Mouse (Mus musculus) left cerebral cortex, adult 18-20 months (tissue): ENCODE results near the gene Iqch. TPM values are rescaled to one million over a fixed set of nuclear protein-coding genes. Genes with fewer than 3 reads are reported as not detected.
"Not testable (repeated sequence)": the region's sequence is repeated elsewhere in the genome, so short reads cannot be mapped to it uniquely, and the experiment has no call there.

ENCODE experiments used
- DNase-seq, 2 experiments: peaks; one replicate each; pipeline ENCODE4 v3.0.0; 2021 to 2022; ENCODE audit warnings: low spot score in 2 of 2, mixed read lengths in 1 of 2
- total RNA-seq, 2 experiments: library from RNA; stranded (reverse); gene quantifications; 2 replicates each; pipeline ENCODE4 v1.2.3; 2021

Iqch gene
- total RNA-seq, 2 experiments from 2014 or later = not detected

GRCm38 (mm10) chr9:63568314-63568713 lies 34.0 kb downstream of the Iqch start:
- no peak for DNase-seq

DNA sequence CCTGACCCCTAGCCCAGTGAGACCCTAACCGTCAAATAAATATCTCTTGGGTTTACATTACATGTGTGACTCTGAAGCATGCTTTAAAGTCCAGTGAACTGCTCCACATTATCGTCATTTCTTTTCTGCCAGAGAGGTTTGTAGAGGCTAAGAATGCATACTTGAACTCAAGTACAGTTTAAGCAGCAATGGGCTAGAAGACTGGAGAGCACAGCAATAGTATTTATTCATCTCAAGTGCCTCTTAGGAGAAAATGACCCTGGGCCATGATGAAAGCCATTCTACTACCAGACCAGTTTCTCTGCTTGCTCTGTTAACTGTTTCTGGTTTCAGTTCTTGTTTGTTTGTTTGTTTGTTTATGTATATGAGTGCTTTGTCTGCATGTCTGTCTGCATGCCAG lies 38.9 kb downstream of the Iqch start:
- no peak for DNase-seq

DNA sequence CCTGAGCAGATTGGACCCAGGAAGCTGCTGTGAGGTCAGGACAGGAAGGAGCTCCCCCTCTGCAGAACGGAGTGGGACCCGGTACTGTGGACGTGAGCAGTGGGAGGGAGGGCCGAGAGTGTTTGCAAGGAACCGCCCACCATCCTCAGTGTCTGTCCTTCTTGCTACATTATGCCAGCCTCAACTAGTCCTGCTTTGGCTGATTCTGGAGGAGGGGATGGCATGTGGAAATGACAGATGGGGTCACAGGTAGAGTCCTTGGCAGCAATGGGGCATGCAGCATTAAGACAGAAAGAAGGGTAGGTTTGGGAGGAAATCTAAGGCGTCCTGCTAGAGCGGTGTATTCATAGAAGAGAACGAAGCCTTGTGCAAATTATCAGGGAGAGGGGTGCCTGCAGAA lies 40.4 kb downstream of the Iqch start:
- DNase-seq = no peak

GRCm38 (mm10) chr9:63556933-63557332 lies 45.4 kb downstream of the Iqch start:
- no peak for DNase-seq

- no peak for DNase-seq
Observed at GRCm38 (mm10) chr9:63556316-63556715, 46.0 kb downstream of the Iqch start.

- no peak for DNase-seq
Observed at GRCm38 (mm10) chr9:63555460-63555990, 46.8 kb downstream of the Iqch start.

- DNase-seq = no peak
Observed at GRCm38 (mm10) chr9:63553628-63554027, 48.7 kb downstream of the Iqch start.

DNA sequence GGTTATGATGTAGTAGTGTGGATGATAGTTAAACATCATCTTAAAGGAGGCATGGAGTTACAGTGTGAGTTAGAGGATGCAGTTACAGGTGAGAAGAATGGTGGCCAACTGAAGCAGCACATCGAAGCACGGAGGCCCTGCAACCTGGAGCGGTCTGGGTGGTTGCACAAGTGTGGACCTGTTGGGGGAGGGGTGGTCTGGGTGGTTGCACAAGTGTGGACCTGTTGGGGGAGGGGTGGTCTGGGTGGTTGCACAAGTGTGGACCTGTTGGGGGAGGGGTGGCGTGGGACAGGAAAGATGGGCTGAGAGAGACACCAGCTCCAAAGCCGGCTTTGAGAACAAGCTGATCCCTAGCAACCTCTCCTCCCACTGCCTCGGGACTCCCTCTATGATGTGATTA lies 51.6 kb downstream of the Iqch start:
- not testable (repeated sequence) for DNase-seq

DNA sequence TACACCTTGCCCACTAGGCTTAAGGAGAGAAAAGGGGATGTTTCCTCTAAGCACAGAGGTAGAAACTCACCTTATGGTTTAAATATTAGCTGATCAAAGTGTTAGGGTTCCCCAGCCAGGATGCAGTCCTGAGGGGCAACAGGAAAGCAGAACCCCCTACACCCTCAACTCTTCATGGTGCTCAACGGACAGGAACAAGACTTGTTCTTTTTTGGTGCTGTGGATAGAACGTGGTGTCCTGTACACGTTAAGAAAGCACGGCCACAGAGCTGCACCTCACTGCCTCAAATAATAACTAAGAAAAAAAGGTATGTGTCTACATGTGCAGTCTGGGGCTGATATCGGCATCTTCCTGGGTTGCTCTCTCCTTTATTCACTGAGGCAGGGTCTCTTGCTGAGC lies 53.3 kb downstream of the Iqch start:
- DNase-seq = no peak

- no peak for DNase-seq
Observed at GRCm38 (mm10) chr9:63541926-63542325, 60.4 kb downstream of the Iqch start.

- DNase-seq = no peak
Observed at GRCm38 (mm10) chr9:63541301-63541700, 61.0 kb downstream of the Iqch start.

DNA sequence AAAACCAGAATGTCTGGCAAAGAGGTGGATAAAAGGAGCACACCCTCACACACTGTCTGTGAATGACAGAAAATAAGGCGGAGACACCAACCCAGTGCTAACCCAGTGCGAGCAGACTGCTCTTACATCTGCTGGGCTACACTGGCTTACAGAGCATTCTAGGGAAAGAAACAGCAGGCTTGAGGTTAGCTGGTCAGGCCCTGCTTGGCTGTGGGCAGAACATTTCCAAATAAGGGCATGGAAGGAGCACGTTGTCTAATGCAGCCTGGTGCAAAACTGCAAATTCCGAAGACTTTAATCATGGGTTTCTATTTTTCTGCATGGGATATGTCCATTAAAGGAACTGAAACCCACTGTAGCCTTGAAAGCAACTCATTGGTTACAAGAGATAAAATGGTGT lies 64.8 kb downstream of the Iqch start:
- no peak for DNase-seq

DNA sequence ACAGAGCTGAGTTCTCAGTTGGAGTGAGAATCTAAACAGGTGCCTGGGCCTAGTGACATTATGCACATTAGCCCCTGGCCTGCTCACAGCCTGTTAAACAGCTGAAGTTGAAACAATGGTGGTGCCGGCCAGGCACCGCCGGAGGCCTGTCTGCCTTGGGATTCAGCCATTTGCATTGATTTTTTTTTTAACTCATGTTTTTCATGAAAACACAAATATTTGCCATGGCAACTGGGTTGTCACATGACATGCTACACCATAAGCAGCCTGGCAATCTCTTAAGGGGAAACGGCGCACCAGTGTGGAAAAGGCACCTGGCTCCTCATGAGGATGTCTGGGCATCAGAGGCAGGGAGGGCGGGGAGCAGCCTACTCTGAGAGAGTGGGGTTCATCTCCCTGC lies 67.3 kb downstream of the Iqch start:
- no peak for DNase-seq

GRCm38 (mm10) chr9:63534371-63534780 lies 67.9 kb downstream of the Iqch start:
- no peak for DNase-seq

GRCm38 (mm10) chr9:63532966-63533711 lies 69.2 kb downstream of the Iqch start:
- no peak for DNase-seq

GRCm38 (mm10) chr9:63523937-63524253 lies 78.4 kb downstream of the Iqch start:
- no peak for DNase-seq

- DNase-seq = no peak
Observed at GRCm38 (mm10) chr9:63523251-63523936, 78.9 kb downstream of the Iqch start.

DNA sequence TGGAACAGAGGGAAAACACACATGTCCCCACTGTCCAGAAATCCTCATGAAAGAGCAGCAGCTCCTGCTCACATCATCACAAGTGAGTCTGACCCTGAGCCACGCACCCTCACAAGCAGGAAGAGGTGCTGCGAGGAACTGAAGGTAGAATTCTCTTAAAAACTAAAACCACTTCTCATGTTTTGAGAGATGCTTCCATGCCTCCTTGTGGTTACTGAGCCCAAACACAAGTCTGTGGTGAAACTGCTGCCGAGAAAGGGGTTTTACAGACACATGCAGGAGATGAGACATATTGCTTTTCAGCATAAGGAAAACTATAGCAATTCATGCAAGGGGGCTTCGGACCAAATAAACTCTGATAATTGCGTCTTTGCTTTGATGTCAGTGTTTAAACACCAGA lies 89.4 kb downstream of the Iqch start:
- DNase-seq = no peak

GRCm38 (mm10) chr9:63511034-63511433 lies 91.3 kb downstream of the Iqch start:
- no peak for DNase-seq

GRCm38 (mm10) chr9:63507110-63507509 lies 95.2 kb downstream of the Iqch start:
- DNase-seq = no peak

DNA sequence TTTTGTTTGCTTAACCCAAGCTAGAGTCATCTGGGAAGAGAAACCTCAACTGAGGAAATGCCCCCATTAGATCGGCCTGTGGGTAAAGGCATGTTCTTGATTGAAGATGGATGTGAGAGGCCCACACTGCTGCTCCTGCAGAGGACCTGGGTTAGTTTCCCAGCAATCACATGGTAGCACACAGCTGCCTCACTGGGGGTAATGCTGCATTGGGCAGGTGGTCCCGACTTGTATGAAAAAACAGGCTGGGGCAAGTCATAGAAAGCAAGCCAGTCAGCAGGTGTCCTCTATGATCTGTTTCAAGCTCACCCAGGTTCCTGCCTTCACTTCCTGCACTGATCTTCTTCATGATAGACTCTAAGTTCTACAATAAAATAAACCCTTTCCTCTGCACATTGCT lies 98.4 kb downstream of the Iqch start:
- no peak for DNase-seq

DNA sequence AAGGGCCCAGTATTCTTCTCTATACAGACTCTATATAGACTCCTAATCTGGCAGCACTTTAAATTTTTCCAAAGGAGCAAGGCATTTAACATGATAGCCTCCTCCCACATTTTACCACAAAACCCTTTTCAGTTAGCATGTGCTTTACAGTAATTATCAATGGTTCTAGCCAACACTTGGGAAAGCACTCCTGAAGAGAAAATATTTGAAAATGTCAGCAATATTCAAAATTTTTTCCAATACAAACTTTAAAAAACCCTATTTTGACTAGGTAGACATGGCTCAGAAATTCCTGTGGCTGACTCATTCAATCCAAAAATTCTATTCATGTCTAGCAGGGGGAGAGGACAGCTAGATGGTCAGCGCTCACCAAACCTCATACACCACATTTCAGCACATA lies 100.8 kb downstream of the Iqch start:
- DNase-seq = no peak

- no peak for DNase-seq
Observed at GRCm38 (mm10) chr9:63499912-63500311, 102.4 kb downstream of the Iqch start.
